Mouse (Mus musculus): ENCODE data around the gene Dnajc5g. TPM values are rescaled to one million over a fixed set of nuclear protein-coding genes. Genes with fewer than 3 reads are reported as not detected.

The Dnajc5g gene
- polyA plus RNA-seq, 1 experiment from 2014 or later: not detected

Other genes with a start within 250 kb of the Dnajc5g start
- gene Tmem214, start 238.3 kb upstream of the Dnajc5g start, polyA plus RNA-seq (2015; fragmentation: Nextera tagmentation; extraction: Ambion mirVana): 79.8 and 84.4 TPM in 2 replicates
- gene Agbl5, start 217.6 kb upstream of the Dnajc5g start, polyA plus RNA-seq (2015; fragmentation: Nextera tagmentation; extraction: Ambion mirVana): 20.9 and 21.2 TPM in 2 replicates
- gene Ost4, start 198.5 kb upstream of the Dnajc5g start, polyA plus RNA-seq (2015; fragmentation: Nextera tagmentation; extraction: Ambion mirVana): 446 TPM in 2 replicates
- gene Emilin1, start 192.9 kb upstream of the Dnajc5g start, polyA plus RNA-seq (2015; fragmentation: Nextera tagmentation; extraction: Ambion mirVana): 212 and 225 TPM in 2 replicates
- gene Khk, start 184.9 kb upstream of the Dnajc5g start, polyA plus RNA-seq (2015; fragmentation: Nextera tagmentation; extraction: Ambion mirVana): 13.2 and 15.0 TPM in 2 replicates
- gene Cgref1, start 160.7 kb upstream of the Dnajc5g start, polyA plus RNA-seq (2015; fragmentation: Nextera tagmentation; extraction: Ambion mirVana): 2.1 and 3.3 TPM in 2 replicates
- gene Preb, start 145.9 kb upstream of the Dnajc5g start, polyA plus RNA-seq (2015; fragmentation: Nextera tagmentation; extraction: Ambion mirVana): 125 and 129 TPM in 2 replicates
- gene Tcf23, start 137.6 kb upstream of the Dnajc5g start, polyA plus RNA-seq (2015; fragmentation: Nextera tagmentation; extraction: Ambion mirVana): 0.21 and 0.40 TPM in 2 replicates
- gene Atraid, start 58.0 kb upstream of the Dnajc5g start, polyA plus RNA-seq (2015; fragmentation: Nextera tagmentation; extraction: Ambion mirVana): 170 and 172 TPM in 2 replicates
- gene Slc5a6, start 57.4 kb upstream of the Dnajc5g start, polyA plus RNA-seq (2015; fragmentation: Nextera tagmentation; extraction: Ambion mirVana): 6.1 and 8.2 TPM in 2 replicates
- 19.8 and 23.7 TPM in 2 replicates for gene Cad, start 51.5 kb upstream of the Dnajc5g start, polyA plus RNA-seq (2015; fragmentation: Nextera tagmentation; extraction: Ambion mirVana)
- 0.25 and 0.54 TPM in 2 replicates for gene Slc30a3, start 2.0 kb downstream of the Dnajc5g start, polyA plus RNA-seq (2015; fragmentation: Nextera tagmentation; extraction: Ambion mirVana)
- 0.65 and 2.3 TPM in 2 replicates for gene Trim54, start 10.4 kb downstream of the Dnajc5g start, polyA plus RNA-seq (2015; fragmentation: Nextera tagmentation; extraction: Ambion mirVana)
- gene Ucn, start 32.5 kb downstream of the Dnajc5g start, polyA plus RNA-seq (2015; fragmentation: Nextera tagmentation; extraction: Ambion mirVana): not detected in 2 replicates
- 59.0 and 61.3 TPM in 2 replicates for gene Mpv17, start 48.0 kb downstream of the Dnajc5g start, polyA plus RNA-seq (2015; fragmentation: Nextera tagmentation; extraction: Ambion mirVana)
- gene Gm29609, start 73.6 kb downstream of the Dnajc5g start, polyA plus RNA-seq (2015; fragmentation: Nextera tagmentation; extraction: Ambion mirVana): 1.5 and 1.9 TPM in 2 replicates
- 72.4 and 78.2 TPM in 2 replicates for gene Gtf3c2, start 73.9 kb downstream of the Dnajc5g start, polyA plus RNA-seq (2015; fragmentation: Nextera tagmentation; extraction: Ambion mirVana)
- gene Snx17, start 86.9 kb downstream of the Dnajc5g start, polyA plus RNA-seq (2015; fragmentation: Nextera tagmentation; extraction: Ambion mirVana): 144 and 145 TPM in 2 replicates
- 58.9 and 64.2 TPM in 2 replicates for gene Eif2b4, start 87.1 kb downstream of the Dnajc5g start, polyA plus RNA-seq (2015; fragmentation: Nextera tagmentation; extraction: Ambion mirVana)
- gene Zfp513, start 96.0 kb downstream of the Dnajc5g start, polyA plus RNA-seq (2015; fragmentation: Nextera tagmentation; extraction: Ambion mirVana): 5.8 and 6.6 TPM in 2 replicates
- gene Ppm1g, start 114.4 kb downstream of the Dnajc5g start, polyA plus RNA-seq (2015; fragmentation: Nextera tagmentation; extraction: Ambion mirVana): 122 and 126 TPM in 2 replicates
- gene Nrbp1, start 134.6 kb downstream of the Dnajc5g start, polyA plus RNA-seq (2015; fragmentation: Nextera tagmentation; extraction: Ambion mirVana): 152 and 162 TPM in 2 replicates
- gene Gm9970, start 134.9 kb downstream of the Dnajc5g start, polyA plus RNA-seq (2015; fragmentation: Nextera tagmentation; extraction: Ambion mirVana): 0.57 and 0.60 TPM in 2 replicates
- 38.9 and 40.8 TPM in 2 replicates for gene Krtcap3, start 145.4 kb downstream of the Dnajc5g start, polyA plus RNA-seq (2015; fragmentation: Nextera tagmentation; extraction: Ambion mirVana)
- gene Ift172, start 184.8 kb downstream of the Dnajc5g start, polyA plus RNA-seq (2015; fragmentation: Nextera tagmentation; extraction: Ambion mirVana): 41.6 and 44.3 TPM in 2 replicates
- gene Fndc4, start 189.8 kb downstream of the Dnajc5g start, polyA plus RNA-seq (2015; fragmentation: Nextera tagmentation; extraction: Ambion mirVana): 28.7 and 34.5 TPM in 2 replicates
- 0.38 and 1.0 TPM in 2 replicates for gene Gckr, start 191.2 kb downstream of the Dnajc5g start, polyA plus RNA-seq (2015; fragmentation: Nextera tagmentation; extraction: Ambion mirVana)